Mouse (Mus musculus) testis, postnatal 14 days (tissue): Measurements from ENCODE around the gene Slc35e3.
A peak's percentile ranks its signal among the peaks of the same experiment; 100 is the strongest.
"Not testable (repeated sequence)": the region's sequence is repeated elsewhere in the genome, so short reads cannot be mapped to it uniquely, and the experiment has no call there.

ENCODE experiments used
- DNase-seq: peaks from one replicate; pipeline ENCODE4 v3.0.0; 2021; ENCODE audit warnings: low spot score

Slc35e3 gene

GRCm38 (mm10) chr10:117749787-117750343, 3.7 kb upstream of the Slc35e3 start:
- no peak for DNase-seq

GRCm38 (mm10) chr10:117749050-117749686, 3.0 kb upstream of the Slc35e3 start:
- DNase-seq: no peak

DNA sequence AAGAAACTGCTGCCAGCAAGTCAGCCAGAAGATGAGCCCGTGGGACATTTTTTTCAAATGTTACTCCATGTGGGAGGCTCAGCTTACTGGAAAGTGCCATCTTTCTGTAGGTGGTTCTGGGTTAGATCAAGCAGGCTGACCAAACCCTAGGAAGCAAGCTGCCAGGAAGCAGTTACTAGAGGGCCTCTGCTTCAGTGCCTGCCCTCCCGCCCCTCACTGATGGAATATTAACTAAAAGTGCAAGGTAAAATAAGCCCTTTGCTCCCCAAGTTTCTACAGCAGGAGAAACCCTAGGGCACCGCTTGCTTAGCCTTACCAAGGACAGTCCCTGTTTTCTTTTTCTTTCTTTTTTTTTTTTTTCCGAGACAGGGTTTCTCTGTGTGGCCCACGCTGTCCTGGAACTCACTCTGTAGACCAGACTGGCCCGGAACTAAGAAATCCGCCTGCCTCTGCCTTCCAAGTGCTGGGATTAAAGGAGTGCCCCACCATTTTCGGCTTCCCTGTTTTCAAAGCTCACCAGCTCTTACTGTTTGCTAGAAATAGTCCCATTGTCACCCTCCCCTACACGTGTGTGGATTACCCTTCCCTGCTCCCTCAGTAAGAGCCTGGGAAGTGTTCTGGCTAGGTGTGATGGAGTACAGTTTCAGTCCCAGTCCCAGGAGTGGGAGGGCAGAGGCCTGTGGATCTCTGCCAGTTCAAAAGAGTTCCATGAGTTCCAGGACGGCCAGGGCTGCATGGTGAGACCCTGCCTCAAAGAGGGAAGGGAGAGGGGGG, 2.3 kb upstream of the Slc35e3 start:
- no peak for DNase-seq

DNA sequence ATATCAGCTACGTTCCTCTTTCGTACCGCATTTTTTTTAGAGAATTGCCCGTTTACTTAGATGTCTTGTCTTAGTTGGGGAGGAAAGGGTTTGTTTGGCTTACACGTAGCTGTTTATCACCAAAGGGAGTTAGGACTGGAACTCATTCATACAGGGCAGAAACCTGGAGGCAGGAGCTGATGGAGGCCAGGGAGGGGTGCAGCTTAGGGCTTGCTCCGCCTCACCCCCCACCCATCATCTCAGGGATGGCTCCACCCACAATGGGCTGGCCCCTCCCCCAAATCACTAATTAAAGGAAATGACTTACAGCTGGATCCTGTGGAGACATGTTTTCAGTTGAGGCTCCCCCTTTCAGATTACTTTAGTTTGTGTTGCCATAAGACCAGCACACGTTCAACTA, 1.5 kb upstream of the Slc35e3 start:
- peak; percentile 32 for DNase-seq

GRCm38 (mm10) chr10:117745570-117746296, 432 bp downstream of the Slc35e3 start:
- DNase-seq: not testable (repeated sequence)

DNA sequence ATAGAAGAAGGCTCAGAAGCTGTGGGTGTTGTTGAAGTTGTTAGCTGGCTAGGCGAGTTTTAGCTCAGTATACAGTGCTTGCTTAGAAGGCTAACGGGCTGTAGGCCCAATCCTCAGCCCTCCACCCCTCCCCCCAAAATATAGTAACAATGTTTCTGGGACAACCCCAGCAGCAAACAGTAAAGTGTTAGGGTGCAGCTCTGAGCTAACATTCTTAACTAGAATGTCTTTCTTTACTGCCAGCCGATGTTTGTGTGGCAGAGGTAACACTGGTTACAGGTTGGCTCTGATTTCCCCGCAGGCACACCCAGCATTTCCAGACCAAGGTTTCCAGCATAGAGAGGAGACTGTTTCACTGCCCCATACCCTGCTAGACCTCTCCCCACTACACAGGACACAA, 2.2 kb downstream of the Slc35e3 start:
- peak; percentile 22 for DNase-seq

DNA sequence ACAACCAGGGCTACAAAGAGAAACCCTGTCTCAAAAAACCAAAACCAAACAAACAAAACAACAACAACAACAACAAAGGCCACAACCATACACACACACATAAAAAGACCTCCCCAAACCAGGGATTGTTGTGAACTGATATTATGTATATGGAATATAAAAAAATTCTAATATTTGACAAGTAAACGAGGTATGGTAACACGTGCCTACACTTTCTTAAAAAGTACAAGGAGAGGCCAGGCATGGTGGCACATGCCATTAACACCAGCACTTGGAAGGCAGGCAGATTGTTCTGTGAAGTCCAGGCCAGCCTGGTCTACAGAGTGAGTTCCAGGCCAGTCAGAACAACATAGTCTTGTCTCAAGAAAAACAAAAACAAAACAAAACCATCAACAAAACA, 3.0 kb downstream of the Slc35e3 start:
- DNase-seq: no peak

DNA sequence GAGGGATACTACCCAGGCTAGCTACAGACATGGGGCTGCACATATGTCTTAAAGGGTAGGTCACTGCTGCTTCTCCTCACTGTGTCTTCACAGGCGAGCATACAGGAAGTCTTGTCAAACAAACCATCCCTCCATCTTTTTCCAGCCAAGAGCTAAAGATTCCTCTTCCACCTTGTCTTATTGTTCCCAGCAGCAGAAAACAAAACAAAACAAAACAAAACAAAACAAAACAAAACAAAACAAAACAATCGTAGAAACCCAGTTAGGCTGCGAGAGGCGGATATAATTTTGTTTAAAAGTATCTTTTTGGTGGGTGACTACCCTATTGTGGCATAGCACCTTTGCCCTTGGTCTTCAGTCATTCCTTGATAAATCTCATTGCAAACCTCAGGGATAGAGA, 3.5 kb downstream of the Slc35e3 start:
- no peak for DNase-seq

DNA sequence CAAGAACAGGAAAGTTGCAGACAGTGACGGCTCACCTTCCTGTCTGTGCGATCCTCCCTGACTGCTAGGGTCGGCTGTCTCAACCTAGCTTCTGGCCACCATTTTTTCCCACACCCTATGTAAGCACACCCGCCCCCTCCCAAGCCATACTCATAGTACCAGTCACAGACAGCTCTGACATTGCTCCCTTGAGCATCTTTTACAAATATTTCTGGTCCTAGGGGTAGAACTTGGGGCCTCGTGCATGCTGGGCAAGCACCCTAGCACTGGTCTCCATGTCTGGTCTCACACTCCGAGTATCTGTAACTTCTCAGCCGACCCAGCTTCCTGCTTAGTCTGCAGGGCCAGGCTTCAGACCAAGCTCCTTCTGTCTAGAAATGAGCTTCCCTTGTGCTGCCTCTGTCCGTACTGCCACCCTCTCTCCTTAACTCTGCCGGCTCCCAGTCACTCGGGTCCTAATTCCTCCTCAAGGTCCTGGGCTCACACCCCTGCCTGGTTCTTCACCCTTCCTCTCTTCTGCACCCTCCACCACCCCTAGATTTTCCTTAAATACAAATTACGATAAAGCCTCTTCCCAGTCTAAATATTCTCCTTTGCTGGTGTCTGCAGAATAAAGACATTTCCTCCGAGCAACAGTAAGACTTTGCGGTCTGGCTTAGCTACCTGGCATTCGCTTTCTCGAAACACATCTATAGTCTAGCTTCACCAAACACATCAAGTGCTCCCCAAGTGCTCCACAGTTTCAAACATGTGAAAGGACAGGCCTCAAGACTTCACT, 4.3 kb downstream of the Slc35e3 start:
- DNase-seq: no peak

GRCm38 (mm10) chr10:117740921-117741320, 5.2 kb downstream of the Slc35e3 start:
- DNase-seq: no peak

DNA sequence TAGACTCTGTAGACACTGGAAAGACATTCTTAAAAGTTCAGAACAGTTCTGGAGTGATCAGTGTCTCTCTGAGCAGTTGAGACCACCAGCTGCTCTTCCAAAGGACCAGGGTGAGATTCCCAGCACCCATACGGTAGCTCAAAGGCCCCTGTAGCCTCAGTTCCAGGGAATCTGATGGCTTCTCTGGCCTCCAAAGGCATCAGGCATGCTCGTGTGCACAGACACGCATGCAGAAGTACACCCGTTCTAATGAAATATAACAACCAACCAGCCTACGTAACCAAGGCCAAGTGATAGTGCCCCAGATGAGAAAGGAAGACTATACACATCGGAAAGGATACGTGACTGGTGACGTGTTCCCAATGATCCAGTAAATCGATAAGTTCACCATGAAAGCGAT, 6.0 kb downstream of the Slc35e3 start:
- DNase-seq: no peak

- DNase-seq: no peak
These were observed 6.6 kb downstream of the Slc35e3 start for GRCm38 (mm10) chr10:117739648-117739948.

- DNase-seq: no peak
These were observed 7.1 kb downstream of the Slc35e3 start for GRCm38 (mm10) chr10:117738928-117739647.

DNA sequence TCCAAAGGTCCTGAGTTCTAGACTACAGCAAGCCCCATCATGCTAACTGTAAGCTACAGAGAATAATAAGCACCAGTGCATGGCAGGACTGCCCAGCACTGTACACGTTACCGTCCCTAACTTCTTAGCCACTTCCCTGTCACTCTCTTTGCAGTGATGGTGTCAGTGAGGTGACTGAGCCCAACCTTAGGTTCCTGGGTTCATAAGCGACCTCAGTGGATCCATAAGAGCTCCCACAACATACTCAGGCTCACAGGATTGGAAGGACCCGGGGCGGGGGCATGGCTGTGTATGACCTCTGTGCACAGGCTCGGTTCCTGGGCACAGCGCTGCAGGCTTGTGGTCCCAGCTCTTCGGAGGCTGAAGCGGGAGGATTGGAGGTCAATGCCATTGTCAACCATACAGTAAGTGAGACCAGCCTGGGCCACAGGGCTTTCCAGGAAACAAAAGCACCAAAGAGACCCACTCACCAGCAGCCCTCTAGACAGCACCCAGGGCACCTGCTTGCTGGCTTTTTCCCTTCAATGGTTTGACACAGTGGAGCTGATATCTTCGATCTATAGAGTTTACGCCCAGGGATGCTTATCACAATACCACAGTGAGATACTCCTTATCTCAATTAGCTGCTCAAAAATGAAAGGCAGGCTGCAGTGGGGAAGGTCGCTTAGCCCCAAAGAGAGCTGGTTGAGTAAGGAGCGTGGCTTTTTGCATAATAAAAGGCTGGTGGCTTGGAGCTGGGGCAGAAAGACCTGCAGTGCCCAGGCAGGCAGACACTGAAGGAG, 7.8 kb downstream of the Slc35e3 start:
- no peak for DNase-seq

- DNase-seq: not testable (repeated sequence)
These were observed 8.7 kb downstream of the Slc35e3 start for GRCm38 (mm10) chr10:117737498-117737897.

DNA sequence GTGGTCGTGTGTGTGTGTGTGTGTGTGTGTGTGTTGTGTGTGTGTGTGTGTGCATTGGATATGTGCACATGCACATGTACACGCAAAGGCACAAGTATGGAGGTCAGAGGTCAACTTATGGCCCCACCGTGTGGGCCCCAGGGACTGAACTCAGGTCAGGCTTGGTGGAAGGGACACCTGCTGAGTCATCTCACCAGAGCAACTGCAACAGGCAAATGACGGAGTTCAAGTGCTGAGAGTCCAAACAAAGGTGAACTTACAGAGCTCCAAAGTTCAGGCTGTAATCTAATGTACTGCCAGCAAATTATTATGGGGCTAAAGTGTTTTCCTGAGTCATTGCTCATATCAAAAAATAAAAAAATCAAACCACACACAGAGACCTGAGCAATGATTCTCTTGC, 9.1 kb downstream of the Slc35e3 start:
- DNase-seq: no peak

DNA sequence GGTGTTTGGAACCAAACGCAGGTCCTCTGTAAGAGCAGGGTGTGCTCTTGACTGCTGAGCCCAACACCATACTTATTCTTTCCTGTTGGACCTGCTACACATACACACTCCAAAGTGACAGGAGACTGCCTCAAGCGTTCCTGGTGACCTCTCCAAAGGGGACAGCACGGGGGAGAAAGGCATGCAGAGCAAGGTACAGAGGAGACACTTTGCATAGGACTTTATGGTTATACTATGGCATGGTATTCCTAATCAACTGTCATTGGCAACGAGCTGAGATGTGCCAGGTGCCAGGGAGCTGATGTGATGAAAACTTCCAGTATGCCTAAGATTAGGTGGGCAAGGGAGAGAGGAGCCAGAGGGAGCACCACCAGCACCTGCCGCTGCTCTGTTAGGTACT, 9.6 kb downstream of the Slc35e3 start:
- no peak for DNase-seq

GRCm38 (mm10) chr10:117735396-117735795, 10.8 kb downstream of the Slc35e3 start:
- not testable (repeated sequence) for DNase-seq

- not testable (repeated sequence) for DNase-seq
These were observed 11.9 kb downstream of the Slc35e3 start for GRCm38 (mm10) chr10:117734104-117734852.

GRCm38 (mm10) chr10:117733626-117734025, 12.5 kb downstream of the Slc35e3 start:
- not testable (repeated sequence) for DNase-seq
